Mouse (Mus musculus): ENCODE measurements at regions not wholly inside any gene's neighbourhood (a gene's known extent, or its start where the extent isn't known, plus 50 kb on each side); places are given as distances from the start of the nearest gene placed in this dataset.

DNA sequence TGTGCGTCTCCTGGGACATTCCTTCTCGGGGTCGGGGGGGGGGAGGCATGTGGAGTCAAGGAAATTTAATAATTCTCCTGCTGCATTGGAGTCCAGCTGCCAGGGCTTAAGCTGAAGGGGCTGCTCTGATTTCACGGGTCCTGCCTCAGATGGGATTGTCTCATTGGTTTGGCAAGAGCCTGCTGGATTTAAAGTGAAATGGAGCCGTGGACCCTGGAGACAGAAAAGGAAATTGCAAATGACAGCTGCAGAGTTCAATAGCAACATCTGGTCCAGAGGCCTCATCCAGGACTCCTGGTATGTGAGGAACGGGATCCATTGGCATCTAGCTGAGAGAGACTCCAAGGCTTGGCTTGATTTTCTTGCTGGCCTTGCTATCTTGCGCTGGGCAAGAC lies 60.5 kb upstream of the Tmpo start:
- TF ChIP-seq GATA1 (IDR thresholded peaks at IDR 0.05; ENCODE audit: borderline replicate concordance, low read length): no peak
- no peak for TF ChIP-seq FLI1 (IDR thresholded peaks at IDR 0.05; ENCODE audit: low read length)

Measured in megakaryocyte, embryonic 14.5 days (primary cell).